Mouse (Mus musculus) lung, adult 2 months (tissue): ENCODE data around the gene Cend1.

Experiments used
- CTCF ChIP-seq: fragments of 200-500 bp; IDR thresholded peaks from 2 replicates; pipeline ENCODE4 v1.5.1; 2011; ENCODE audit warnings: mild to moderate bottlenecking, low read length, control low read depth; ENCODE audit not compliant: insufficient read depth
- POLR2A ChIP-seq: fragments of 200-500 bp; IDR thresholded peaks from 2 replicates; pipeline ENCODE4 v1.6.1; 2011; ENCODE audit warnings: low read depth, mild to moderate bottlenecking, control low read depth, low read length, borderline replicate concordance; ENCODE audit errors: extremely low read depth

DNA sequence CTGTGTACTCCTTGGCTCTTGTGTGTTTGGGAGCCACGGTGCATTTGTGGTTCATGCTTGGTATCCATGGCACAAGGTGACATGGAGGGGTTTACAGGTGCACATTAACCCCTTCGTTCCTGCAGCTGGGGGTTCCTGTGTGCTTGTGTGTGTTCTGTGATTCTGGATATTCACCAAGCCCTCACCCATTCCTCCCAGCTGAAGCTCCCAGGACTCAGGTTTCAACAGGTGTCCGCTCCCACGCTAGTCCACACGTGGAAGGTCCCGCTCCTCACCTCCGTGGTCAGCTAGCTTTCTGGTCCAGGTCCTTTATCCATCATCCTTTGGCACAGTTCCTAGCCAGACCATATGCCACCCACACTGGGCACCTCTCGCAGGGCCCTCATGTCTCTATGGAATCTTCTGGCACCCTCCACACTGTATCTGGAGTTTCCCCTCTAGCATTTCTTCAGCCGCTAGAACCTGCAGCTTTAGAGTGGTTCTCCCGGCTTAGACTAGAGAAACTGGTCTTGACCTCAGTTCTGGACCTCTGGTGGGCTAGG is 37.4 kb upstream of the Cend1 start:
- no peak for TF ChIP-seq CTCF
- no peak for TF ChIP-seq POLR2A
